Mouse (Mus musculus) neural tube, embryonic 10.5 days (tissue): Measurements from ENCODE around the gene Nrp2.

Experiments
- DNase-seq: peaks from one replicate; pipeline ENCODE4 v3.0.0-alpha.2; 2017; ENCODE audit warnings: low spot score; ENCODE audit errors: extremely low spot score

The Nrp2 gene

DNA sequence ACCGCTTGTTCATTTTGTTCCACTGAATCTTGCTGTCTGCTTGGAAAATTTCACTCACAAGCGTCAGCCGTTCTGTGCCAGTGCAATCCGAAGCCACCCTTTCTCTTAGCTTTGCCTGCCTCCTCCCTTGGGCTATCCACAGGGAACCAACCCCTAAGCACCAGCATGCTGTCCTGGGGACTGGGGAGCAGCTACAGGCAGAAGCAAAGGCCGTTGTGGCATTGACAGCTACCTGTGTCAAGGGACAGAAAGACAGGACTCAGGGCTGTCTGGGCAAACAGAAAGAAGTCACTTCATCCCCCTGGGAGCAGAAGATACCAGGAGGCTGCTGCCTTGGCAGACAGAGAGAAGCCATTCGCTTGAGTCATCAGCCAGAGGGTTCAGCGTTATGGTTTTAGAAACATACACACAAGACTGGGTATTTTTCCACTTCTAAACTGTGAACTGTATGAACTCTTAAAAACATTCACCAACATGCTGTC is 18.7 kb downstream of the Nrp2 start:
- DNase-seq, result no peak

DNA sequence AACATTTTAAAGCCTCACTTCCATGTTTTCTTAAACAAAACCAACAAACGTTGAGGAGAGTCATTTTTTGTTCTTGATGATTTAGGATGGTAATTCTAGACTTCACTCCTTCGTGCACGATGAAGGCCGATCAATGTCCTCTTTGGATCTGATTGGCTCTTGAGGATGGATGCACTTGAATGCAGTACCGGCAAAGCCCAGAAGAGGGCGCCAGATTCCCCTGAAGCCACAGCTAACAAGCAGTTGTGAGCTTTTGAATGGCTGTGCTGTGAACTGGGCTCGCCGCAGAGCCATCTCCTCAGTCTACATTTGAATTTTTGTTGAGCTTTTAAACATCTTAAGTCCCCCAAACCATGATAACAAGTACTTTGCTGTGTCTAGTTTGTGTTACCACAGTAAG is 19.4 kb downstream of the Nrp2 start:
- DNase-seq, result no peak

DNA sequence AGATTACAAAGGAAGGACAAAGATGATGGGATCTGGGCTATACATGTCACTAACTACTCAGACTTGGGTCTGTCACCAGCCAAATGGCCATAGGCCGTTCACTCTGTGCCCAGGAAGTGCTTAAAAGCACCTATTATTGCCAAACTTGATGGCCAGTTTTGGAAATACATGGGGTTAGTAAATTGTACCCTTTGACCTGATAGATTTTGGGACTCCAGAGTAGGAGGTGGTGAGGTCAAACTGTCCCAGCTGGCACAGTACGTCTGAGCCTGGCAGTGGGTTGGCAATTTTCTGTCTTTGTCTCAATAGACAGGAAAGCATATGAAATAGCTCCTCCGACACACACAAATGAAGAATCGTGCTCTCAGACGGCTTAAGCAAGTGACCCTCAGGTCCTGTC is 20.8 kb downstream of the Nrp2 start:
- no peak for DNase-seq

DNA sequence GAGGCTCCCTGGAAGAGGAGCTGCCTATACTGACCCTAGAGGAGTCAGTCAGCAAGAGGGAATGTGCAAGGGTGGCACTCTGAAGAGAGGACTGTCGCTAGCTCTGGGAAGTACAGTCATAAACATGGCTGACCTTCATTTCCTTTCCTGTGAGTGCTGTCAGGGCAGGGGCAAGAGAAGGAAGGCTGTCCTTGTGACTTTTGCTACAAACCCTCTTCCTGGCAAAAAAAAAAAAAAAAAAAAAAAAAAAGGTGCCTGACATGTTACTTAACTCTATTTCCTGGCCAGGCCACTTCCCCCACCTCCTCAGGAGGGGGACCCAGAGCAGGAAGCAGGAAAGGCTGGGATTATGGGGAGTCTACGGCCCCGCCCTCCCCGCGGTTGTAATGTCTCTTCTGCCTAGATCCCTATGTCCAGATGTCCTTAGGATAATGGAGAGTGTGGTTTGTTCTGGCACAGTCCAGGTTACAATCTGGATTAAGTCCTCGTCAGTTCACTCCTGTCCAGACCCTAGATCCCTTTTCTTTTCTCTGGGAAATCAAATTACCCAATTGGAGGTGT is 21.5 kb downstream of the Nrp2 start:
- DNase-seq, result no peak

DNA sequence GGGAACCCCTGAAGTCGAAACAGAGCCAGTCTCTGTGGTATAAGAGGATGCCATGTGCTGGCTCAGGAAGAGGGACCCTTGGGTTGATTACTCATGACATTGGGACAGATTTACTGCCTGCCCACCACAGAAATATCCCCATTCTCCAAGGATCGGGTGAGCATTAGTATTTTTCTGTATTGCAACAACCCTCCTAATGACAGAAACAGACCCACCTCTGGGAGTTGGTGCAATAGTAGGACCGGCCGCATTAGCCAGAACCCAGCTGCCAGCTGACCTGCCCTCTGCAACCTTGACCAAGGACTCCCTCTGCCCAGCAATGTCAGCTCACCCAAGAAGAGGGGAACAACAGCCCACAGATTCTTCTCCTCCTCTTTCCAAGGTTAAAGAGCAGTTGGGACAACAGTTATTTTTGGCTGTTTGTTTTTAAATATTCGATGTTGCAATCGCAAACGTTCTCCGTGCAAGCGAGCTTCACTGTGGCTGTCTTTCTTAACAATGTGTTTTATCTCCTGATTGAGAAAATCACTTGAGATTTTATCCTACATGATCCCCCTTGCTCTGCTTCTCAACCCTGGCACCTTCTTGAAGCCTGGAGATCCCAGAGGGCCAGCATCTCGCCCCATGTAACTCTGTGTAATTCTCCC is 22.1 kb downstream of the Nrp2 start:
- no peak for DNase-seq

DNA sequence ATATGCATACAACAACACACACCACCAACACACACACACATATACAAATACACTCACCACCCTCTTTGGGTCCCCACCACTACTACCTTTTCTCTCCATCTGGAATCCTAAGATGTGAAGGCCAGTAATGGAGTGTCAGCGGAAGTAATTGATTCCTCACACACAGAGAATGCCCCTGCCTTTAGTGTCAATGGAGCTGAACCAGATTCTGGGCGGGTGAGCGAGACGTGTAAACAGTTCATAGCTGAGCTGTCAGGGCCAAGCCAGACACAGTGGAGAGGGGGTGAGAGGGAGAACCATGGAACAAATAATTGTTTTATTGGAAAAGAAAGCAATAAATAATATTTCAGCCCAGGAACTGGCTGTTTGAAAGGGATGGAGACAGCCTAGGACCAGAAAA is 24.1 kb downstream of the Nrp2 start:
- DNase-seq, result no peak

DNA sequence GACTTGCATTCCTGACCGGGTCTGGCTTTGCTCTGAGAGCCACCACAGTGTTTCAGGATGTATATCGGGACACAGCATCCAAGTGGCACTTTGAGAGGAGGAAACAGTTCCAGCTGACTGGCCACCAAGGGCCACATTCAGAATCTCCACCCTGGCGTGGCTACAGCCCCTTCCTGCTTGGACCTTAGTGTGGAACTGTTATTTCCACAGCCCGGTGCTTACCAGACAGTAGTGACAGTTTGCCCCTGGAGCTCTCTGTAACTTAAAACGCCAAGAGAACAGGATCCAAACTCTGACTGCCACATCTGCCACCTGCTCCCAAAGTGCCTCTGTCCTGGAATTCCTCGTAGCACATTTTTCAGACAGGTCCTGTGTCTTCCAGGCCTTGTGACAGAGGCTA is 25.3 kb downstream of the Nrp2 start:
- DNase-seq, result no peak

DNA sequence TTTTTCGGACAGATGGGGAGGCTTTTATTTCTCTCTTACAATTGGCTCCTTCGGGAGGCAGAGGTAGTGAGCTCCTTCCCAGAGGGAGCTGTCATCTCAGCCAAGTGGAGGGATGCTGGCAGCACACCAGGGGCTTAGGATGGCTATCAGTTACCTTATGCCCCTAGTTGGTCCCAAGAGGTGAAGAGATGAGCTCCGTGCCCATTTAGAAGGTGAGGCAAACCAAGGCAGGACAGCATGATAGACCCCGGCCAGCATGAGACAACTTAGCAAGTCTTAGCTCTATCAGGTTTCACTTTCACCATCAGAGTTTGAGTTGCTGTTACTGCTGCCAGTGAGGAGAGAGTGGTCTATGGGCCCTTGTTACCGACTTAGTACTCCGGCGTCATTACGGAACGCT is 25.8 kb downstream of the Nrp2 start:
- DNase-seq, result no peak

DNA sequence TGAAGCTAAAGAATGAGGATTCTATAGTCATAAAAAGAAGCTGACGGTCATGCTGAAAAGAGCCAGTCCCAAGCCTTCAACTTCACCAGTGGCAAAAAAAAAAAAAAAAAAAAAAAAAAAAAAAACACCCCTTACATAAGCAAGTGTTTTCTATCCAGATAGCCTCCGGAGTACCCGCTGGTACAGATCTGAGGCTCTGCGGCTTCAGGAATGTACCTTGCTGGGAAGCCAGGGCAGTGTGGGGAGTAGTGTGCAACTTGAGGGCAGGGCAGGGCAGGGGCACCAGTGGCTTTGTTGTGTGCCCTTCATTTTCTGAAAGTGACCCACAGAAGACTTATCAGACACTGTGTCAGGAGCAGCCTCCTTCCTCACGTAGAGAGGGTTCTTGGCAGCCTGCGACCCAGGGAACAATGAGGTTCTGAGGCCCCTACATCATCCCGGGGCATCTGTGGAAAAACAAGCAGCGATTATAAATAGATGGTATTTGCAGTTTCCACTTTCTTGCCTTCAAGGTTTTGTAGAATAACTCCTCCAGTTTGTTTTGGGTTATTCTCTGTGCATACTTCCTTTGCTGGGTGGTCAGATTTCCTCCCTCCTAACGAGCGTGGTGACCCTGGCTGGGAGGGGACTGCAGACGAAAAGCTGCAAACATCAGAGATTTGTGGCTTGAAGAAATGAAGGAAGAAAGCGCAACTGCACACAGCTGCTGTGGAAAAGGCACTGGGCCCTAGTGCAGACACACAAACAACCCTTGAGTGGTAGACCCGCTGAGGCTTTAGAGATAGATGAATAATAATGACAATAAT is 26.5 kb downstream of the Nrp2 start:
- no peak for DNase-seq

DNA sequence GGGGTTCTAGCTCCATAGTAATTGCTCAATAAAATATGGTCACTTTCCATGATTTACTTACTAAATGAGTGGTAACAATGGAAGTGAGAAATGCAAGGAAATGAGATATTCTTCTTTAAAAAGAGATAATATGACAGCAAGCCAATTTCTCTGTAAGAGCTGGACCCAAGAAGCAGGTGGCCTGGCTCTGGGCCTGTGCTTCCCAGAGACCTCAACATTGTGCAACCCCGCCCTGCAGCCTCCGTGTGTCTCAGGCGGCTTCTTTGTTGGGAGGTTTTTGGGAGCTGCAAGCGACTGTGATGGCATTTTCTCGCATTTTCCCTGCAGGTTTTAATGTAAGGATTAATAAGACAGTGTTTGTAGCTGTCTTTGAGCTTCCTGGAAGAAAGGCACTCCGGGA is 29.0 kb downstream of the Nrp2 start:
- no peak for DNase-seq

DNA sequence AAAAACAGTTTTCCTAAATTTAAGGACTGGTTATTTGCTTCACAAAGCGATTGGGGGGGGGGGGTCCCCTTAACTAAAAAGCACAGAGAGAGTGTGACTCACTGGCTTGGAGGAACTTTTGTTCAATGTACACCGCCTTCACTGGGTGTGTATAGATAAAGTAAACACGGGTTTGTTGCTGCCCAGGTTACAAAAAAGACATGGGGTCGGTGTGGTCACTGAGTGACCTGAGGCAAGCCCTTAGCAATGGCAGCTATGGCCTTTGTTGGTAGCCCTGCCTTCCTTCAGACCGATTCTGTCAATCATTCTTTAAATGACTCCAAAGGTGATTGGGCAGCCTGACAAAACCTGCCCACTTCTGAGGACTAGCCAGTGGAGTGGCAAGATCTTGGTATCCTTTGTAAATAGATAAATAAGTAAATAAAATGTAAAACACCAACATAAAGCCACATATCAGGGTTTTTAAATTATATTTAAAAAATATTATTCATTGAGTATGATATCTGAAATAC is 31.4 kb downstream of the Nrp2 start:
- no peak for DNase-seq

DNA sequence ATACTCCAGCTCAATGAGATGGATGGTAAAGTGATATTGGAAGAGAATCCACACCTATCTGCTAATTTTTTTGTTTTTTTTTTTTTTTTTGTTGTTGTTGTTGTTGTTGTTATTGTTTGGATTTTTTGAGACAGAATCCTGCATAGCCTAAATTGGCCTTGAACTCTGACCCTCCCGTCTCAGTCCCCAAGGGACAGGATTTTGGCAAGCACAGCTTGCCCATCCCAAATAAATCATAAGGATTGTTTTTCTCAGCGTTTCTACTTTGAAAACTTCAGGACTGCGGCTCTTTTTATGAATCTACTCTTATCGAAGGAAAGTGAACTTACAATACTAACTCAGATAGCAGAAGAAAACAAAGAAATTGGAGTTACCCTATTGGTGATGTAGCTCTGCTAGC is 31.9 kb downstream of the Nrp2 start:
- no peak for DNase-seq

DNA sequence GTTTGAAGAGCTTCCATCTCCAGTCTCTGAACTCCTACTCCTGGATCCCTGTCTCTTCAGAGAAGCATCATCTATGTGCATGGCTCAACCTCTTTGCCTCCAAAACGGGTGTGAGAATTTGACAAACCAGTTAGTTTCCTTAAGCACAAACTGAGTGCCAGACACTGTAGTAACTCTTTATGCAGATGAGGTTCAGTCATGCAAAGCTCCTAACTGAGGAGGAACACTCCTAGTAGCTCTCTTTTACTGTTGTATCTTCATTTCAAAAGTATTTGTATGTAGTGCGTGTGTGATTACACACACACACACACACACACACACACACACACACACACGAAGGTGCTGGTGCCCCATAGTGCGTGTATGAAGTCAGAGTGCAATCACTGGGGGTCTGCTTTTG is 32.8 kb downstream of the Nrp2 start:
- DNase-seq, result no peak

DNA sequence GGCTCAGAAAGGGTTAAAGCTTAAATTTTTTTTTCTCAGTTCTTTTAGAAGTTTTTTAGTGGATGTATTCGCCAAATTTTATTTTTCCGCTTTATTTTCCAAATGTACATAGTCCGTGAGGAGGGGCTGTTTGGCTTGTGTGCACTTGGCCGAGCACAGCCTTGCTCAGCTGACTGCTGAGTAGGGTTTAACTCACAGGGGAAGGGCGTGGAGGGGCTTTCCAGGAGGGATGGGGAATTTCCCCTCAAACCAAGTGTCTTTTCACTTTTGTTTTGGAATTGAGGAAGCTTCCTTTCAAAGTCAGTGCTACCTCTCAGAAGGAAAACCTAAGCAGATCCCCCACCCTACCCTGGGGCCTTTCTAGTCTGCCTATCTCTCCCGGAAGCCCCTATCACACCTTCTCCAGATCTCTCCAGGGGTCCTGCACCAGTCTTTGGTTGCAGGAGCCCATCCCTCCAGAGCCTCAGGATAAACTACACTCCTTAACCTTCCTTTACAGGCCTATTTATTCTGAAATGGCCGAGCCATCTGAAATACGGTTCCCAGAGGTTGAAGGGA is 33.4 kb downstream of the Nrp2 start:
- DNase-seq, result no peak

DNA sequence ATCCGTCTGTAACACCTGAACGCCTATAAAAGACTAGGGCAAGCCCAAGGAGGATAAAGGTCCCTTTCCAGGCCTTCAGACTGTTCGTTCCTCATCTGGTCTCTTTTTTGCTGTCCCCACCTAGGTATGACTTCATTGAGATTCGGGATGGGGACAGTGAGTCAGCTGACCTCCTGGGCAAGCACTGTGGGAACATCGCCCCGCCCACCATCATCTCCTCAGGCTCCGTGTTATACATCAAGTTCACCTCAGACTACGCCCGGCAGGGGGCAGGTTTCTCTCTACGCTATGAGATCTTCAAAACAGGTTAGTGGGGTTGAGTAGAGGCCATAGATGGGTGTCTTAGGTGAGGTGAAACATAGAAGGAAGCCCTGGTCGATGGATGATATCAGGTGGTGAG is 35.1 kb downstream of the Nrp2 start:
- no peak for DNase-seq

DNA sequence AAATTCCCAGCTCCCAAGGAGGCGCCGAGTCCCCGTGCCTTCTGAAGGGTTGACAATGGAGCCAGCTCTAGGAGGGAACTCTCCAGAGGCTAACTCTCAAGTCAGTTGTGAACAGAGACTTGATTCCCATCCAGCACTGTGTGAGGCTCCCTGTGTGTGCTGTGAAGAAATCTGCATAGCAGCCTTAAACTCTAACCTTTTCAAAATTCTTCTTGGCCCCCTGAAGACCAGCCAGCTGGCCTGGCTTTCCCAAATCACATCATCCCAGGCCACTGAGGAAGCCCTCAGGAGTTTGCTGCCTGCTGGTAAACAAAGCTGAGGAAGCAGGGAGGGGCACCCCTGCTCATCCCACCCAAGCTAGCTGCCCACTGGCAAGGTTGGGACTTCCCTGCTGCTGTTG is 39.0 kb downstream of the Nrp2 start:
- DNase-seq, result no peak

DNA sequence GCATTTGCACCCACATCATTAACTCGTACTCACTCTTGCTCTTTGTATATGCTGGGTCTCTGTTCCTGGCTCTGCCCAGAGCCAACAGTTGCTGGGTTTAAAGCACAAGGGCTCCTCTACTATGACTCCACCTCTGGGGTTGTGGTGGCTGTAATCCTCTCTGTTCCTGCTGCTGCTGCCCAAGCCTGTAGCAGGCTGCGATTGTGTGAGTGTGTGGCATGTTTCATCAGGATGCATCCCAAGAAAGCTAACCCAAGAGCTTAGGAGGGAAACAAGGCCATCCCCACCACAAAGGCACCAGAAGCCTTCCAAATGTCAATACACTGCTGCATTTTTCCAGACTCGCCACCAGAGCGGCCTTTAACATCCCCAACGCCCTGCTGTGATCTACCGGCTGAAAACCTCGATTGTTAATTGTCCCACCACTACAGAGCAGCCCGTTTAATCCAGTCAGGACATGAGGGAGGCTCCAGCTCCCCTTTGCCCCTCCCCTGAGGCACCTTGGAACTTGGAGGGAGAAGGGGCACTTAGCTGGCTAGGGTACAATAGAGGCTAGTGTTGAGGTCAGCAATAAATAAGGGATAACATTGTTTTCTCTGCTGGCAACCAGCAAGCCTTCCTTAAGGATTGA is 40.1 kb downstream of the Nrp2 start:
- peak; percentile 52 for DNase-seq

DNA sequence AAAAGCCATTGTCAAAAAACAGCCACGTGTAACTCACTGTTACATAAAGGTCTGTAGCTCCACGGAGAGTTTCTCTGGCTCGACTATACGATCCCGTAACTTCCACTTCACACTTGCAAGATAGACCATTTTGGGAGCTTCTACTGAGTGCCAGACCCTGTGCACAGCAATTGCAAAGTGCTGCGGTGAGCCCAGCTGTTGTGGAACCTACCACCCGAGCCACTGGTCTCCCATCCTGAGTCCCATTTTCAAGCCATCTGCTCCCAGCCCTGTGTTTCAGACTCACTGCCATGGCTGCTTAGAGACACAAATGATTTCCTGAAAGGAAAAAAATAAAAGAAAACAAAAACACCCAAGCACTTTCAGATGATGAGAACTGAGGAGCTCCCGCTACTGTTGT is 42.8 kb downstream of the Nrp2 start:
- DNase-seq, result no peak

DNA sequence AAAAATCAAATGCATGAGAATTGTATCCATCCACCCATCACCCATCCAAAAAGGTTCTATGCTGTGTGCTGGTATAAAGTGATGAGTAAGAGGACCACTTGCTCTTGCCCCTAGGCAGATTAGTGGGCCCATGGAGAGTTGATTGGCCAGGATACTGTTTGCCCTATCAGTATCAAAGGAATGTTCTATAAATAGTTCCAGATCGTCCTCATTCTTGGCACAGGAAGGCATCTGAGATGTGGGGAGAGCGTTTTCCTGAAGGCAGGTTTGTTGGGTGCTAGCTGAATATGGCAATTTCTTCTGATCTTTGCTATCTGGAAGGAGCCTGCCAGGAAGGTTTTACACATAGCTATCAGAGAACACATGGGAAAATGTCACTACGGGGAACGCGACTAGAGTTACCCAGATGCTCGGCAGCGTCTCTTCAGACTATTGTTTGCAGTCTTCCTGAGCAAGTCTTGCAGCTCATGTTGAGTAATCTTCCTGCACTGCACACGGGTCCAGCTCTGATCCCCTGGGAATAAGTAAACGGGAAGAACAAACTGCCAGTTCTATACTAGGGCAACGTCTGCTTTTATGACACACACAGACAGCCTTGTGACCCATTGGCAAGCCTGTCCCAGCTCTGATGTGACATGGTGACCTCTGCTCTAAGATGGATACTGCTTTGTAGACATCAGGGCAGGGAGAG is 44.5 kb downstream of the Nrp2 start:
- no peak for DNase-seq

DNA sequence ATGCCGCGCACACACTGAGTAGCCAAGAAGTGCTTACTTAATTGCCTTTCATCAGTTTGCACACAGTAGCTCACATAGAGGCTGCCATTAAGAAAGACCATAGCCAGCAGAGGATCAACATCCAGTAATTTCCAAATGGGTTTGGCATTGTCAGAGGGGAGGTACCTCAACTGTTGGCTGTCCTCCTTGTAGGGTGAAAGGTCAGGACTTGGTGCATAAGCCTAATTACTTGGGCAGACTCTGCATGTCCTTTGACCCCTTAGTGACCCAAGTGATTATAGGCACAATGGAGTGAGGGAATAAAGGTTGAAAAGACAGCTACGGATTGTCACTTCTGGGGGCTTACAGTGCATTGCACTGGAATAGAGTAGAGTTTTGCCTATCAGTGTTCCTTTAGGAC is 45.3 kb downstream of the Nrp2 start:
- DNase-seq, result no peak

DNA sequence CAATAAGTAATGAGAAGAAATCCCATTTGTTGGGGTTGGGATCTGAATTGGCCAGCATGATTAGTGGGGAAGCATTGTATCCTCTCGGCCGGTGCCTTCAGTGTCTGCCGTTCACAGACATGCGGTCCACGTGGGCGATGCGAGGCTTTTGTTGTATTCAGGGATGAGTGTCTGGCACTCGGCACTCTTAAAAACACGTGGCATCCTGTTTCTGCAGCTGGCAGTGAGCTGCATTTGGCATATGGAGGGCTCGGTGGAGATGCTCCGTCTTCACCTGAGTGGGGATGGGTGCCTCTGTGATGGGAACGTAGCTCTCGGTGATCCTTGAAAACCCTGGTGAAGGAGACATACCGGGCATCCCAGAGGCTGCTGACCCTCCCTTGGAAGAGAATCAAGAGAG is 46.6 kb downstream of the Nrp2 start:
- DNase-seq, result no peak
